Mouse (Mus musculus): ENCODE measurements at regions not wholly inside any gene's neighbourhood (a gene's known extent, or its start where the extent isn't known, plus 50 kb on each side); places are given as distances from the start of the nearest gene placed in this dataset.

- Histone ChIP-seq H3K4me3 (replicated peaks) (no peak overlapping the region), H3K4me1 (replicated peaks) (no peaks in the 10 kb centered on the region), H3K4me2 (no peak overlapping the region), H3K27ac (no peak overlapping the region), H3K9ac (no peak overlapping the region), H3K9me3 (replicated peaks) (no peaks in the 10 kb centered on the region), H3K27me3 (no peaks in the 10 kb centered on the region), H3K36me3 (no peaks in the 10 kb centered on the region)
- DNase-seq (no peak), ATAC-seq (ENCODE audit: low read depth) (no peak)
- WGBS (ENCODE audit: insufficient replicate concordance), result 70% methylated on average over 3 of the region's 3 CpGs
These were observed 66.4 kb upstream of the Frg1 start for GRCm38 (mm10) chr8:41483297-41483696.

- no peaks in the 10 kb centered on the region for H3K4me1 ChIP-seq (replicated peaks)
- H3K36me3 ChIP-seq, result no peaks in the 10 kb centered on the region
- no peak overlapping the region for H3K9ac ChIP-seq
- no peak for ATAC-seq (ENCODE audit: low read depth)
- no peak for DNase-seq
- no peak overlapping the region for H3K4me2 ChIP-seq
- no peaks in the 10 kb centered on the region for H3K27me3 ChIP-seq
- H3K9me3 ChIP-seq (replicated peaks), result no peaks in the 10 kb centered on the region
- WGBS (ENCODE audit: insufficient replicate concordance), result 60% methylated on average over 8 of the region's 8 CpGs
- no peak overlapping the region for H3K27ac ChIP-seq
- H3K4me3 ChIP-seq (replicated peaks), result no peak overlapping the region
These were observed 56.3 kb upstream of the Frg1 start for GRCm38 (mm10) chr8:41472992-41473699.

GRCm38 (mm10) chr8:41472233-41472632 is 55.4 kb upstream of the Frg1 start:
- Histone ChIP-seq H3K36me3 (no peaks in the 10 kb centered on the region), H3K4me1 (replicated peaks) (no peaks in the 10 kb centered on the region), H3K27ac (no peak overlapping the region), H3K4me2 (no peak overlapping the region), H3K27me3 (no peaks in the 10 kb centered on the region), H3K4me3 (replicated peaks) (no peak overlapping the region), H3K9ac (no peak overlapping the region), H3K9me3 (replicated peaks) (no peaks in the 10 kb centered on the region)
- 96% methylated on average over 3 of the region's 3 CpGs for WGBS (ENCODE audit: insufficient replicate concordance)
- ATAC-seq (ENCODE audit: low read depth) (no peak), DNase-seq (no peak)

All from liver, embryonic 13.5 days (tissue).